Mouse (Mus musculus) liver, embryonic 14.5 days (tissue): ENCODE measurements around the gene Grik5.

Experiments
- CTCF ChIP-seq: IDR thresholded peaks from 2 replicates; pipeline ENCODE4 v1.5.1; 2016; ENCODE audit warnings: antibody characterized with exemption, low read depth, control low read depth
- EP300 ChIP-seq: IDR thresholded peaks from 2 replicates; pipeline ENCODE4 v1.6.1; 2016; ENCODE audit warnings: antibody characterized with exemption, low read depth

GRCm38 (mm10) chr7:25086656-25087055, 14.5 kb upstream of the Grik5 start:
- peak; percentile 53 for TF ChIP-seq CTCF
- TF ChIP-seq EP300: no peak
